Mouse (Mus musculus): ENCODE results near the gene Zfyve9.
"Not testable (repeated sequence)": the region's sequence is repeated elsewhere in the genome, so short reads cannot be mapped to it uniquely, and the experiment has no call there.

The Zfyve9 gene

DNA sequence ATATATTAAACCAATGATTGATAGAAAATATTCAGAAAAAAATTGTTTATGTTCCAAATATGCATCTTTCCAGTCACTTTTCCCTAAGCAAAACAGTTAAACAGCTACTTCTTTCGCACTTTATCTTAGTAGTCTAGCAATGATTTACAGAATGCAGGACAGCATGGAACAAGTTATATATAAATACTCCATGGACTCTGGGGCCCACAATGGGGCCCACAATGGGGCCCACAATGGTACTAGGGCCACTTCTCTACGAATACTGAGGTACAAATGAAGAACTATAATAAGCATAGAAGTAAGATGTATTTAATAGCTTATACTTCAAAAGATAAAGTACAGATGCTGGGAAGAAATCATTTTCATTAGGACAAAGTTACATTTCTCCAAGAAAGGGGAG, 56.5 kb downstream of the Zfyve9 start:
- DNase-seq (ENCODE audit: low read depth, low spot score): no peak

DNA sequence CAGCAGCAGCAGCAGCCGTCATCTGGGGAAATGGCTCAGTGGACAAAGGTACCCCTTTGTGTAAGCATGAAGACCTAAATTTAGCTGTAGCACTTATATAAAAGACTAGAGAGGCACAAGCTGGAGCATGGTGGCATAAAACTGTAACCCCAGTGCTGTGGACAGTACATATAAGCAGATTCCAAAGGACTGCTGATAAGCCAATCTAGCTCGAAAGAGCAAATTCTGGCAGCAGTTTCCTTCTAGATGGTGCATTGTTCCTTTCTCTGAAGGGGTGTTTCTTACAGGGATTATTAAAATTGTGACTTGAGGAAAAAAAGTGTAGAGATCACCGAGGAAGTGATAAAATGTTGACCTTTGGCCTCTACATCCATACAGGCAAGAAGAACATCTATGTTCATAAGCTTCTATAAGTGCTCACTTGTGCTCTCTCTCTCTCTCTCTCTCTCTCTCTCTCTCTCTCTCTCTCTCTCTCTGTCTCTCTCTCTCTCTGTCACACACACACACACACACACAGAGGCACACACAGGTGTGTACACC, 59.3 kb downstream of the Zfyve9 start:
- DNase-seq (ENCODE audit: low read depth, low spot score): no peak

DNA sequence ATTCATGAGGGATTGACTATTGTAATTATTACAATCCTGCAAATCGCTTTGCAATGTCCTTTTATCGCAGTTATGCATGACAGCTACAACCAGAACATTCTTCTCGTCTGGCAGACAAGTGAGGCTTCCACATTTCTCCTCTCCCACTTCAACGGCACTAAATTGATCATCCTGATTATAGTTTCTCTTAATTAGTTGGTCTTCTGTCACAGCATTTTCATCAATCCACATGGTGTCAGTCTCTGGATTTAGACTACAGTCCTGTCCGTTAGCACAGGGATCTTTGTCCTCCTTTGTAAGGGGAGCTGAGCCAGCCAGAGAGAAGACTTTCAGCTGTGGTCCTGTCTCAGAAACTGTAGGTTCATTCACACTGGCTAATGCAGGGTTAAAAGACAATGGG, 61.2 kb downstream of the Zfyve9 start, which contains the start of gene 3110021N24Rik:
TSS of gene 3110021N24Rik (plus strand) at position 301 of the 400 bp plus-strand sequence.
- no peak for DNase-seq (ENCODE audit: low read depth, low spot score)

DNA sequence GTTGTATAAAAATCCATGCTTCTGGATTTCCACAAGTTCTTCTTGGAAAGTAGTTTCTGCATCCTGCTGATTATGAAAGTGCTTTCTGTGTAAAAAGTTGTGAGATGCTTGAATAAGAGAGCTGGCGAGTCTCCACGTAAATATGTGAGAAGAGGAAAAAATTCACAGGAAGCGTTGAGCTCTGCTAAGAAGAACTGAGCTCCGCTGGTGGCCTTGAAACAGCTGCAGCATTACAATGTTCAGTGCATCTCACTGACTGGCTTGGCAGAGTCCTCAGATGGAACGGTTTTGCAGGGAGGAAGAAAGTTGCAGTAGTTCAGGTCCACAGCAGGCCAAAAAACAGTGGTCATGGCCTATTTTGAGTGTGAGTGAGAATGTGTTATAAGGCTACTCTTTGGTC, 72.4 kb downstream of the Zfyve9 start:
- DNase-seq (ENCODE audit: low read depth, low spot score): no peak

DNA sequence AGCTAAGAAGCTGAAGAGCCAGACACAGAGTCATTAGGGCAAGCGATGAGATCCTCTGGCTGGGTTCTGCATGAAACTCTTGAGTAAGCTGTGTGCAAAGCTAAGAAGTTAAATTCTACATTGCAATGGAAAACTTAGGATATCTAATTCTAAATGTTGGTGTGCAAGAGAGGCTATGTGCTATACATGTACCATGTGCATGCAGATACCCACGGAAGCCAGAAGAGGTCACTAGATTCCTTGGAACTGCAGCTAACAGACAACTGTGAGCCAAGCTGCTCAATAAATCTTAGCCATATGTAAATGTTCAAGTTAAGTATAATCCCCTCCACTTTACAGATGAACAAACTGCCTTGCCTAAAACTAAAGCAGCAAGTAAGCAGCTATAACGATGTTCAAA, 83.7 kb downstream of the Zfyve9 start:
- peak; percentile 22 for DNase-seq (ENCODE audit: low read depth, low spot score)

DNA sequence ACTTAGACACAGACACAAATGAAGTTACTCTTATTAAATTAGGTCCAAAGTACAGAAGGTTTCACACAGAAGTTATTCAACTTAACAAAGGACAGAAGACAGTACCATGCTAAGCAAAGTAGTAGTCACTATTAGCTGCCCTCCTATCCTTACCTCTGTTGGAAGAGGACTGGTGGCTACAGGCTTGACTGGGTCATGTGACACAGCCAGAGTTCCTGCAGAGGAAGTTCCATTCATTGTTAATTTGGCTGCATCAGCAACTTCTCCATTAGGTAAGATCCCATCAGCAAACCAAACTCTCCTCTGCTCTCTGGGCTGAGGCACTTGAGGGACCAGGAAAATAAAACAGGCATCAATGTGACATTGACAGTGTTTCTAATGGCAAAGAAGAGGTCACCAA, 89.1 kb downstream of the Zfyve9 start:
- no peak for DNase-seq (ENCODE audit: low read depth, low spot score)

DNA sequence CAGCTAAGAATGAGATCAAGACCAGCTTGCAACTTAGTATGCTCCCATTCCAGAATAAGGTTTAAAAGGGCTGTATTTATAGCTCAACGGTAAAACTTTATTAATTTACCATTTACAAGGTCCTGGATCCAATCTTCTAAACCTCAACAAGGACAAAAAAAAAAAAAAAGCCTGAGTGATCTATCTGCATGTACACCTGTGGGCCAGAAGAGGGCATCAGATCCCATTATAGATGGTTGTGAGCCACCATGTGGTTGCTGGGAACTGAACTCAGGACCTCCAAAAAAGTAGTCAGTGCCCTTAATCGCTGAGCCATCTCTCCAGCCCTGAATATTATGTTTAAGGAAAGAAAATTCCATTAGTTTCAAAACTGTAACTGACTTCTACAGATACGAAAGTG, 90.1 kb downstream of the Zfyve9 start:
- DNase-seq (ENCODE audit: low read depth, low spot score): no peak

DNA sequence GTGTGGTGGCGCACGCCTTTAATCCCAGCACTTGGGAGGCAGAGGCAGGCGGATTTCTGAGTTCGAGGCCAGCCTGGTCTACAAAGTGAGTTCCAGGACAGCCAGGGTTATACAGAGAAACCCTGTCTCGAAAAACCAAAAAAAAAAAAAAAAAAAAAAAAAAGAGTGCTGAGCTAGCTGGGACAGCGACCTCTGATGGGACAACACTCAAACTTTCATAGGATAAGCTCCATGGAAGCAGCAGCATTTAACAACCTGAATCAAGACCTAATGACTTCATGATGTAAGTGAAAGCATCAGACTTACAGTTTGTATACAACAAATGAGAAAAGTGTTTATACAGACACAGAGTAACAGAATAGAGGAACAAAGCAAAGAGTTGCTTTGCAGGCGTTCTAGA, 93.5 kb downstream of the Zfyve9 start:
- not testable (repeated sequence) for DNase-seq (ENCODE audit: low read depth, low spot score)

DNA sequence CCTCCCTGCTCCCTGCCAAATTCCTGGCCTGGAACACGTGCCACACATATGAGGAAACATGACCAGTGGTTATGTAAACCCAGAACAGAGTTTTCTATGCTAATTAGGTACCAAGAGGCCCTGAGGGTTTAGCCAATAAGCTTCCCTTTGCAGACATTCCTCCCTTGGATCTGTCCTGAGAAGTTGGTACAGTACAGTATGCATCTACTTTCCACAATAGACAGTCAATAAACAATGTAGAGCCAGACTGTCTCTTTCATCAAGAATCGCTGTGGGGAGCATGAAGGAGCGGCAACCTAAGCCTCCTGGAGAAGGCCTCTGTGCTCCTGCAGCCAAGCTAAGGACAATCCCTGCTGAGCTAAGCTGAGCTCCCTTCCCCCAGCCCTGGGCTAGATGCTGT, 94.4 kb downstream of the Zfyve9 start:
- DNase-seq (ENCODE audit: low read depth, low spot score): no peak

DNA sequence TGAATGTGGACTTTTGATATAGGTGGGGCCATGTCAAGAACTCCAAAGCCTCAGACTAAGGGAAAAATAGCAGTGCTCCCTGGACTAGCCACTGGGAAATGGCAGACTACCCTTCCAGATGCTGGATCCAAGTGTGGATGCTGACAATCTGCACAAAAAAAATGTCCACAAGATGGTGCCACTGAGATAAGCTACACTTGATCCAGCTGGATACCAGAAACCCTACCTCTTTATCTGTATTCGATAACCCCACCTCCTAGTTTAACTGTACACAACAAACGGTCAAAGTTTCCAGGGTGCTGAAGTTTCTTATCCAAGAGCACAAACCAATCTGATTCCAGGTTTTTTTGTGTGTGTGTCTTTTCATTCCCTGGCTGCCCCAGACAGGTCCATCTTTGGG, 116.2 kb downstream of the Zfyve9 start:
- DNase-seq (ENCODE audit: low read depth, low spot score): peak; percentile 5

DNA sequence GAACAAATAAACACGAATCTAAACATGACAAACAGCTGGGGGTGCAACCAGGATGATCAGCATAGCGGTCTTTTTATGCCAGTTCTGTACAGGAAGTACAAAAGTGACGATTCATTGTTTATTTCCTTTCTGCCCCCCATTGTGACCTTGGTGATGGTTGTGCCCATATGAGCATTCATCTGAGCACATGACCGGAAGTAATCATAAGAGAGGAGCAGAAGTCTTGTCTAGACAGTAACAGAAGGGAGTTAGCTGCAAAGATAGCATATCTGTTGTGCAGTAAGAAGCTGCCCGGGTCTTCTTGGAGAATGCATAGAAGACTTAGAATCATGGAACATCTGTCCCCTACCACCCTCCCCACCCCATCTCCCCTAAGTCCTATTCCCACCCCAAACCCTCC, 141.8 kb downstream of the Zfyve9 start:
- no peak for DNase-seq (ENCODE audit: low read depth, low spot score)

DNA sequence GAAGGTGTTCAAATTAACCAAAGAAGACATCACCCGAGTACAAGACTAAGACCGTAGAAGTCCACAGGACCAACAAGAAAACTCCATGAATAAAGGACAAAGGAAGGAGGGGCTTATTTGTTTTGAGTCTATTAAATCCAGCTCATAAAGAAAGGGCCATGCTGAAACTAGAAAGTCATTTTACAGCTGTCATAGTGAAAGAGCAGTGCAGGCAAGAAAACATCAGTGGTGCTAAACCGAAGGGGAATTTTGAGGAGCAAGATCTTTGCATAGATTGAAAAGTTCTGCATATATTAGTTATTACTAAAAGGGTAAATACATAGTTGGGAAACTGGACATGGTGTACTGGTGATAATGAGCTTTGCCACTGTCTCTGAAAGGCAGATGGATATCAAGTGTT, 142.9 kb downstream of the Zfyve9 start:
- DNase-seq (ENCODE audit: low read depth, low spot score): no peak

DNA sequence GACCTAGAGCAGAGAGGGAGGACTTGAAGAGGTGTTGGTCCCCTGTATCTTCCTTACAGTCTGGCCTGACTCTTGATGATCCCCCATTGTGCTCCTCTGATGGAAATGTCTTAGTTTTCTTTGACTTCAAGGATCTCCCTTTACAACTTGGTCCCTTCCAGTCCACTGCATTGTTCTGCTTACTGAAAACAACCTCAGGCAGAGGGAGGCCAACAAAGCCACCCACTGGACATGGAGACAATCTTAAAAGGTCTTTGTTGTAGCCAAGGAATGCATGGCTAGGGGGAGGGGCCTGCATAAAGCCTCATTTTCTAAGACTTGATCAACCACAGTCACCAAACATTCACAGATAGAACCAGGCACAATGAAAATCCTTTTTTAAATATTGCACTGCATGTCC, 145.5 kb downstream of the Zfyve9 start:
- DNase-seq (ENCODE audit: low read depth, low spot score): no peak

DNA sequence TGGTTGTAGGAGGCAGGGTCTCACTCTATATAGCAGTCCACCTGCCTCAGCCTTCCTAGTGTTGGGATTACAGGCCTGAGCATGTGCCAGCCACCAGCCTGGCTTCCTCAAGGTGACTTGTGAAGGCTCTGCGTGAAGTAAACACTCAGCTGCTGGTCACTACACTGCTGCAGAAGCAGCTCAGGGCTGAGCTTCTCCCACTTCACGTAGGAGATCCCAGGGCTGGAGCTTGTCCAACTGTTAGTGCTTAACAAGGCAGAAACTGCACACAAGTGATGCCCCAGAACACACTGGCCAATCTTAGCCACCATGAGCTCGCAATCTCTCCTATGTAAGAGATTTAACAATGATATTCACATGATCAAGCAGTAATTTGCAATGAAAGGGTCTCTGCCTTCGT, 145.9 kb downstream of the Zfyve9 start:
- no peak for DNase-seq (ENCODE audit: low read depth, low spot score)

DNA sequence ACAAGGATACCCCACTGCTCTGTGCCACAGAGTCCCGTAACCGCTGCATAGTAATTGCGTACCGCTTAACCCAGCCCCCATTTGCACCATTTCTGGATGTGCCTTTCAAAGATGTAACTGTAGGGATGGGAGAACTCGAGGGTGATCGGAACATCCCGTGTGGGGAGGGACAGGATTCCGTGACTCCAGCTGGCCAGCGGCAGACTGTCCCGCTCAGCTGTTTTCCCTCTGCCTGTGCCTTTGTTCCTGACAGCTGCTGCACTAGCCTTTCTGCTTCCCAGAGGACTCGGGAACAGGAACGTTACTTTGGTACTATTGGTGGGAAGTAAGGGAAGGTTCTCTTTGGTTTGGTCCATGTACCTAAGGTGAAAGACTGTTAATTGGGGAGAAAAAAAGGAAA, 146.9 kb downstream of the Zfyve9 start:
- no peak for DNase-seq (ENCODE audit: low read depth, low spot score)

DNA sequence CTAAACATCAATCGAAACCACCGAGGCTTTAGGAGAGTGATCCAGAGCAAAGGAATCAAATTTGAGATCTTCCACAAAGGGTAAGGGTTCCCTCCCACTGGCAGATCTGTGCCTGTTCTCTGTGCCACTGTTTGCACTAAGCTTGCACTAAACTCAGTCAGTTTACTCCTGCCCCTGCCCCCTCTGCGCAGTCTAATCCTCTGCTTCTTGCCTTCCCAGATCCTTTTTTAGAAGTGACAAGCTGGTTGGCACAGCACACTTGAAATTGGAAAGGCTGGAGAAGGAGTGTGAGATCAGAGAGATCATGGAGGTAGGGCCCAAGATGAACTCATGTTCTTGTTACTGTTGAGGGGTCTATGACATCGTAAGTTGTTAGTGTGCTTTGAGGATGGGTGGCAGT, 149.0 kb downstream of the Zfyve9 start:
- DNase-seq (ENCODE audit: low read depth, low spot score): no peak

DNA sequence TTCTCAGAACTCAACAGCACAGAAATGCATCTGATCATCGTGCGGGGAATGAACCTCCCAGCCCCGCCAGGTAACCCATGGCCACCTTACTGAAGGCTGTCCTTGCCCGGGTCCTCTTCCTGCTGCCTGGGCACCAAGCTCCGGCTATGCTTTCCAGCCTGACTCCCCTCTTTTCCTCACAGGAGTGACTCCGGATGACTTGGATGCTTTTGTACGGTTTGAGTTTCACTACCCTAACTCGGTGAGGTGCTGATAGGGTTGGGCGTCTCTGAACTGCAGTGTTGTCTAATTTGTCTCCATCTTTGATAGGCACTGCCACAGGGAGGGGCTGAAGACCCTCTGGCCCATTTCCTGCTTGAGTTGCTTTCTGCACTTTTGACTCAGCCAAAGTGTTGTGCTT, 150.5 kb downstream of the Zfyve9 start:
- DNase-seq (ENCODE audit: low read depth, low spot score): no peak

DNA sequence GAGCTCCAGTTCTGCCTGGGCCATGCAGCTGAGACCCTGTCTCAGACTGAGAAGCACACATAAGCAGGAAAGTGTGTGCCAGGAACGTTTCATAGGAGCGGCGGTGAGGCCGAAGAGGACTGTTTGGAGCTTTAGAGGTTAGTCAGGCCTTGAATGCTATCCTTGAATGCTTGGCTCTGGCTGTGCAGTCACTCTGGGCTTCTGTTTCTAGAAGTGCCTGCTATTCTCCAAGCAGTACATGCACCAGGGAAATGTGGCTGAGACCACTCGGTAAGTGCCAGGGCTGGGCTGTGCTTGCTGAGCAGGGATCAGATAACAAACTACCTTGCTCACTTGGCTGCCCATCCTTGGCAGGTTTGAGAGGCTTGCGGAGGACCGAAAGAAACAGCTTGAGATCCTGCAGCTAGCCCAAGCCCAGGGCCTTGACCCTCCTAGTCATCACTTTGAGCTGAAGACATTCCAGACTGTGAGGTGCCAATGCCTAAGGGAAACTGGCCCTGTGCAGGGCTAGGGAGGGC, 151.2 kb downstream of the Zfyve9 start:
- DNase-seq (ENCODE audit: low read depth, low spot score): no peak

DNA sequence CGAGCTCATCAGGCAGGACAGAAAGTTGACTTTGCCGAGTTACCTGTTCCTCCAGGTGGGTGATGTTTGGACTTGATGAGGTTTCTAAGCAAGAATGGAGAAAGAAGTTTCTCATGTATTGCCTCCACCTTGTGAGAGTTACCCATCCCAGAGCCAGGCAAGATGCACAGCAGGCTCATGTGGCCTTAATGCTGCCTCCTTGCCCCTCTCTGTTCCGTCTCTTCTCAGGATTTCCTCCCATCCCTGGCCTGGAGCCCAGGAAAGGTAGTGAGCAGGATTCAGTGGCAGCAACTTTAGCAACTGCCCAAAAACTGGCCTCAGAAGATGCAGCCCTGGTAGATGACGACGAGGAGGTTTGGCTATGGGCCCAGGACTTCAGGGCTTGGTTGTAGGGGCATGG, 153.5 kb downstream of the Zfyve9 start:
- no peak for DNase-seq (ENCODE audit: low read depth, low spot score)

DNA sequence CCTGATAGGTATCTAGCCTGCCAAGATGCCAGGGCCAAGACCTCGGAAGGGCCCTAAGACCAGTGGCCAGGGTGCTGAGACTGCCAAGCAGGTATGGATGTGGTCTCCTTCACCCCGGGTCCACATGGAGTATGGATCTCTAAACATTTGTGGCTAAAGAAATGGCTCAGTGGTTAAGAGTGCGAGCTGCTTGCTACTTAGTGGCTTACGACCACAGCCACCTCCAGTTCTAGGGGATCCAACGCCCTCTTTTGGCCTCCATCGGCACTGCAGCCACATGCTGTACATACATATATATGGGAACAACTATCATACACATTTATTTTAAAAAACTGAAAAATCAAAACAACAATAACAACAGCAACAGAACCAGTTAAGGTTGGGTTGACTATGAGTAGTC, 159.1 kb downstream of the Zfyve9 start:
- no peak for DNase-seq (ENCODE audit: low read depth, low spot score)

DNA sequence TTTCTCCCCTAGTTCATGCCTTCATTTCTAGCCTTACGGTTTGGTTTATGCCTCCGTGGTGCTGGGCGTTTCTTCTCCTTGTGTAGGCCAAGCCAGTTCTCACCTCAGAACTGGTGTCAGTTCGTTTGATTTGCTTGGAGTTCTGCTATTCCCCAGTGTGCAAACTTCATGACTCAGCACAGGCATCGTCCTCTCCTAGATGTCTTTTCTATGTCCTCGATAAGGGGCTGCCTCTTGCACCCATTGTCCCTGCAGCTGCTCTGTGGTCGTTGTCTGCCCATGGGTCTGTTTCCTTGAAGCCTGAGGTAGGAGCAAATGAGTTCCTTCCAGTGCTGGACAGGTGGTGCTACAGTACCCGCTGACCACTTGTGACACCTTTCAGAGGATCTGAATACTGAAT, 160.1 kb downstream of the Zfyve9 start:
- no peak for DNase-seq (ENCODE audit: low read depth, low spot score)

DNA sequence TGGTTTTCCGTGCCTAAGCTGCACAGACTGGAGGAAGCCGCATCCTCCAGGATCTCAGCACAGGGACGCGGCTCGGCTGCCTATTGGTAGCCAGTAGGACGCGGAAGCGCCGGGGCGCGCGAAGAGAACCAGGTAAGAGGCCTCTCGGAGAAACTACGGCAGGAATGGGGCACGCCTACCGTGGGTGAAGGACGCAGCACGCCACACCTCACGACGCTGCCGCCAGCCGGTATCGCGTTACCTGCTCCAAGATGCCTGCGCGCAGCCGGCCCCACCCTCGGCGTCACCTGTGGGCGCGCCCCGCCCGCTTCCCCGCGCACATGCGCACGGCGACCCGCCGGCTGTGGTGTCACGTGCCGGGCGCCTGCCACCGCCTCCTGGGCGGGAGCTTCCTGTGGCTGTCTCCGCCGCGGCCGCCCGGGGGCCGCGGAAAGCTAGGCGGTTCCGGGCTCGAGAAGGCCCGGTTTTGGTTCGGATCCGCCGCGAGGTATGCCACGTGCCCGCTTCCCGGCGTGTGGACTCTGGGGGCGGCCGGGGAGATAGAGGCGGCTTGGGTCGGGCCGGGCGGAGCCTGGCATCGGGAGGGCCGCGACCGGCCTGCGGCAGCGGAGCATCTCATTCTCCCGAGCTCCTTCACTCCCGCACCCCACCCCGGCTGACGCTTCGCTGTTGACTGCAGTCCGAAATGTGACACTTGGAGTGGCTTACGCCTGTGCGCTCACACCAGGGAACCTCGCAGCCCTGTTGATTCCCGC, 160.8 kb downstream of the Zfyve9 start, which contains the start of gene Cc2d1b:
TSS of gene Cc2d1b (plus strand) at position 354 of the 755 bp plus-strand sequence.
- DNase-seq (ENCODE audit: low read depth, low spot score): peak; percentile 90

DNA sequence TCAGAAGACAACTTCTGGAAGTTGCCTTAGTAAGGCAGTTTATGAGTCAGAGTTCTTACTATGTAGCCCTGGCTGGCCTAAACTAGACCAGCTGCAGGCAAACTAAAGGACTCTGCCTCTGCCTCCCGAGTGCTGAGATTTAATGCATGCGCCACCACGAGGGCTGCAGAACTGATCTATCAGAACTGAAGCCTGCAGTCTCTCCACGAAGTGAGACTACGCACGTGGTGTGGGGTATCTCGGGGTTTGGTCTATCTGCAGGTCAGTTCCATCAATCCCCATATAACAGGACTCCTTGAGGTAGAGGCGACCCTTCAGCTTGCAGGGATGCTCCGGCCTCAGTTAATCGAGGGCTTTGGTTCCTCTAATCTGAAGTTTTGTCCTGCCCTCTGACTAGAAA, 161.4 kb downstream of the Zfyve9 start:
- DNase-seq (ENCODE audit: low read depth, low spot score): peak; percentile 14
